Mouse (Mus musculus): ENCODE measurements around the gene Cox15. TPM values are rescaled to one million over a fixed set of nuclear protein-coding genes. Genes with fewer than 3 reads are reported as not detected.

The Cox15 gene
- total and polyA plus RNA-seq, 3 experiments, result 30.2 to 59.1 (median 32.4) TPM

GRCm38 (mm10) chr19:43689419-43690246, 63.2 kb downstream of the Cox15 start, which contains the start of gene Entpd7 (continued):
- peak; percentile 89 for TF ChIP-seq MXI1 (IDR thresholded peaks at IDR 0.05; ENCODE audit: low read depth, low read length)
- peak; percentile 85 for TF ChIP-seq NELFE (IDR thresholded peaks at IDR 0.05; ENCODE audit: low read depth, low read length)

Other genes starting within 250 kb of the Cox15 start
- gene Got1, start 228.4 kb downstream of the Cox15 start, total RNA-seq (2012; rRNA removed), result 60.4 and 69.7 TPM in 2 replicates
- gene Got1, start 228.4 kb downstream of the Cox15 start, polyA plus RNA-seq (2012; ENCODE audit: insufficient read depth in 1 of 2, insufficient read length in 2 of 2, low read depth in 1 of 2, low replicate concordance in 2 of 2, missing spikeins in 1 of 2), result 100 to 1,000 TPM; 106 to 213 TPM
- gene Nkx2-3, start 140.7 kb downstream of the Cox15 start, total RNA-seq (2012; rRNA removed), result not detected in 2 replicates
- not detected for gene Nkx2-3, start 140.7 kb downstream of the Cox15 start, polyA plus RNA-seq (2012; ENCODE audit: insufficient read depth in 1 of 2, insufficient read length in 2 of 2, low read depth in 1 of 2, low replicate concordance in 2 of 2, missing spikeins in 1 of 2)
- 57.9 and 58.2 TPM in 2 replicates for gene Slc25a28, start 78.1 kb downstream of the Cox15 start, total RNA-seq (2012; rRNA removed)
- gene Slc25a28, start 78.1 kb downstream of the Cox15 start, polyA plus RNA-seq (2012; ENCODE audit: insufficient read depth in 1 of 2, insufficient read length in 2 of 2, low read depth in 1 of 2, low replicate concordance in 2 of 2, missing spikeins in 1 of 2), result 100 to 1,000 TPM in 1 of 2 experiments, not detected in 1; 110 TPM
- 7.7 and 8.0 TPM in 2 replicates for gene Entpd7, start 63.3 kb downstream of the Cox15 start, total RNA-seq (2012; rRNA removed)
- 1 to 10 TPM in 1 of 2 experiments, not detected in 1; 4.2 TPM for gene Entpd7, start 63.3 kb downstream of the Cox15 start, polyA plus RNA-seq (2012; ENCODE audit: insufficient read depth in 1 of 2, insufficient read length in 2 of 2, low read depth in 1 of 2, low replicate concordance in 2 of 2, missing spikeins in 1 of 2)
- gene Cutc, start within 50 bp of the Cox15 start, total RNA-seq (2012; rRNA removed), result 10.0 and 10.1 TPM in 2 replicates
- 10 to 100 TPM in 1 of 2 experiments, not detected in 1; 18.8 TPM for gene Cutc, start within 50 bp of the Cox15 start, polyA plus RNA-seq (2012; ENCODE audit: insufficient read depth in 1 of 2, insufficient read length in 2 of 2, low read depth in 1 of 2, low replicate concordance in 2 of 2, missing spikeins in 1 of 2)
- gene Abcc2, start 29.2 kb upstream of the Cox15 start, total RNA-seq (2012; rRNA removed), result not detected in 2 replicates
- under 1 TPM in 1 of 2 experiments, not detected in 1; 0.04 TPM for gene Abcc2, start 29.2 kb upstream of the Cox15 start, polyA plus RNA-seq (2012; ENCODE audit: insufficient read depth in 1 of 2, insufficient read length in 2 of 2, low read depth in 1 of 2, low replicate concordance in 2 of 2, missing spikeins in 1 of 2)
- 5.4 and 6.2 TPM in 2 replicates for gene Dnmbp, start 187.2 kb upstream of the Cox15 start, total RNA-seq (2012; rRNA removed)
- gene Dnmbp, start 187.2 kb upstream of the Cox15 start, polyA plus RNA-seq (2012; ENCODE audit: insufficient read depth in 1 of 2, insufficient read length in 2 of 2, low read depth in 1 of 2, low replicate concordance in 2 of 2, missing spikeins in 1 of 2), result 1 to 10 TPM in 1 of 2 experiments, not detected in 1; 9.4 TPM
- 0.27 and 0.39 TPM in 2 replicates for gene Cpn1, start 233.6 kb upstream of the Cox15 start, total RNA-seq (2012; rRNA removed)
- under 1 TPM in 1 of 2 experiments, not detected in 1; 0.33 TPM for gene Cpn1, start 233.6 kb upstream of the Cox15 start, polyA plus RNA-seq (2012; ENCODE audit: insufficient read depth in 1 of 2, insufficient read length in 2 of 2, low read depth in 1 of 2, low replicate concordance in 2 of 2, missing spikeins in 1 of 2)